Mouse (Mus musculus) right cerebral cortex, postnatal 4 days (tissue): ENCODE results near the gene Adam1a.

ENCODE experiments used
- DNase-seq: peaks from one replicate; pipeline ENCODE4 v3.0.0-alpha.2; 2022

Gene Adam1a

DNA sequence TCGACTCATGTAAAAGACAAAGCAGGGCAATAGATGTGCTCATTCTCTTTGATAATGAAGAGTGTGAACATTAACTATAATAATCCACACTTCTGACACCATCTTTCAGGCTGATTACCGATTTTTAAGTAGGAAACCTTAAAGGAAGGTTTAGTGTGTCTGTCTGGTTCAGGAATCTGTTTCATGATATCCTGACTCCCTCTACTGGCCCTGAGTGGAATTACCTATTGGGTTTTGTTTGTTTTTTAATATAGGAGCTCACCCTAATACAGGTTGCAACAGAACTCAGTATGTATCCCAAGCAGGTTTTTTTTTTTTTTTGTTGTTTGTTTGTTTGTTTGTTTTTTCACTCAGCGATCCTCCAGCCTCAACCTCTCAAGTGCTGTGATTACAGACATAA is 67.6 kb downstream of the Adam1a start:
- DNase-seq = no peak

GRCm38 (mm10) chr5:121476040-121476439 is 69.2 kb downstream of the Adam1a start:
- DNase-seq = no peak

- DNase-seq = no peak
Observed at GRCm38 (mm10) chr5:121474610-121475009, 70.7 kb downstream of the Adam1a start.

- no peak for DNase-seq
Observed at GRCm38 (mm10) chr5:121472411-121472810, 72.9 kb downstream of the Adam1a start.

- no peak for DNase-seq
Observed at GRCm38 (mm10) chr5:121469566-121469965, 75.7 kb downstream of the Adam1a start.
